Mouse (Mus musculus) embryonic fibroblast, embryonic 13.5 days (primary cell): Measurements from ENCODE around the gene Slc25a27.

ENCODE experiments used
- CTCF ChIP-seq: IDR thresholded peaks from 2 replicates; pipeline ENCODE4 v1.5.1; 2011; ENCODE audit warnings: mild to moderate bottlenecking, control low read depth, low read length, moderate library complexity, borderline replicate concordance; ENCODE audit not compliant: insufficient read depth
- POLR2A ChIP-seq: IDR thresholded peaks from 2 replicates; pipeline ENCODE4 v1.6.1; 2011; ENCODE audit warnings: low read depth, mild to moderate bottlenecking, control low read depth, low read length, moderate library complexity

GRCm38 (mm10) chr17:43675228-43675627 is 8.2 kb upstream of the Slc25a27 start:
- TF ChIP-seq POLR2A = no peak
- no peak for TF ChIP-seq CTCF
